Mouse (Mus musculus): ENCODE results near the gene Mgat5b.
A peak's percentile ranks its signal among the peaks of the same experiment; 100 is the strongest.
"Not testable (repeated sequence)": the region's sequence is repeated elsewhere in the genome, so short reads cannot be mapped to it uniquely, and the experiment has no call there.

Gene Mgat5b

DNA sequence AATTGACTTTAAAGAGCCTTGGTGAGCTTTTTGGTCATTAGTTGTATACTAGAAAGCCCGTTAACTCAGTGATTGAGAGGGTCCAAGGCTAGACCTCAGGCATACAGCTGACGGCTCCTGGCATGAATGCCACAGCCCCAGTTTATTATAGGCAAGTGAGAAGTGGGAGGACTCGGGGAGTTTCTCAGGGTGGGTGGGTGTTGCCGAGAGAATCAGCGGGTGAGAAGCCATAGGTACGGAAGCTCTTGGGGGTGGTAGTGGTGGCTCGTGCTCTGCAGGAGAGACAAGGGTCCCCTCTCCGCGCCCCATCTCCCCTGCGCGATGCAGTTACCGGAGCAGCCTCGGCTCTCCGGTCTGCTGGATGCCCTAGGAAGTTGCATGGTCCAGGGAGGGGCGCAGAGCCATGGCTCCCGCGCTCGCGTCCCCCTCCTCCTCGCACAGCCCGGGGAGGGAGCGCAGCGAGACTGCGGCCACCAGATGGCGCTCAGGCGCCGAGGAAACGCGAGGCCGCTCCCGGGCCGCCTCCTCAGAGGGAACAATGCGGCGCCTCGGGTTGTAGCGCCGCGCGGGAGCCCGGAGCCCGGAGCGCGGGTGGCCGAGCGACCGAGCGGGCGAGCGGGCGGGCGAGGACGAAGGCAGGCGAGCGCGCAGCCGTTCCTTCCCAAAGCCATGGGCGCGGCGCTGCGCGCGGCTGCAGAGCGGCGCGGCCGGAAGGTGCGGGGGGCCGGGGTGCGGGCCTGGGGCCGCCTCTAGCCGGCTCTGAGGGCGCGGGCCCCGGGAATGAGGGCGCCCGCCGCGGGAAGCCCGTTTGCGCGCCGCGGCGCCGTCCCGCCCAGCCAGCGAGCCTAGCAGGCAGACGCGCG lies at the start of gene Mgat5b:
Mgat5b (plus strand) TSS at position 541 of the 863 bp plus-strand sequence.
- peak; percentile 25 for DNase-seq (ENCODE audit: low spot score)

GRCm38 (mm10) chr11:116869223-116869622 lies 49.4 kb upstream of the Mgat5b start:
- no peak for DNase-seq (ENCODE audit: low spot score)

DNA sequence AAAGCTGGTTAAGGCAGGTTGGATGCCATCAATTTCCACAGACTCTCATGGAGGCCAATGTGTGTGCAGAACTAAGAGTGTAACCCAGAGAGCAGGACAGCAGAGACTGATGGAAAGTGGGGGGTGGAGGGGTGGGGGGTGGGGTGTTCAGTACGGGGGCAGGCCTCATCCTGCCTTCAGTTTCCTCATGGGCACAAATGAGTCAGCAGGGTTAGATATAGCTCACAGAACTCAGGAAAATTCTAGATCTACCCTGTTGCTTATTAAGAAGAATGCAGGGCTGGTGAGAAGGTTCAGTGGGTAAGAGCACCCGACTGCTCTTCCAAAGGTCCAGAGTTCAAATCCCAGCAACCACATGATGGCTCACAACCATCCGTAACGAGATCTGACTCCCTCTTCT lies 49.0 kb upstream of the Mgat5b start:
- no peak for DNase-seq (ENCODE audit: low spot score)

- DNase-seq (ENCODE audit: low spot score), result no peak
Observed at GRCm38 (mm10) chr11:116871538-116871937, 47.1 kb upstream of the Mgat5b start.

- DNase-seq (ENCODE audit: low spot score), result no peak
Observed at GRCm38 (mm10) chr11:116873987-116874386, 44.7 kb upstream of the Mgat5b start.

DNA sequence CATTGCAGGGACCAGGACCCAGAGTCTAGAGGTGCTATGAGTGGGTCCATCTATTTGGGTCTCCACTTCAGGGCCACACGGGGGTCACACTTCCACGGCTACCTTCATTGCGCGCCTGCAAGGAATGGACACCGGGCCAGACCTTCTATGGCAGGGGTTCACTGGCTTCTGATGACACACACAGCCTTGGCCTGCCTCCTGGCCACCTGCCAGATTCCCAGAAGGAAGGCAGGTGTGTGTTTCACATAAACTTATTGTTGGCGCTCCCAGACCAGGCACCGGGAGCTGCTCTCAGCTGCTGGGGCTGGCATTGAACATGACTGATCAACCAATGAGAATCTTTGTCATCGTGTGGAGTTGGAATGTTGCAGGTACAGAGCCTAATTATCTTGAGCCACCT lies 40.2 kb upstream of the Mgat5b start:
- no peak for DNase-seq (ENCODE audit: low spot score)

DNA sequence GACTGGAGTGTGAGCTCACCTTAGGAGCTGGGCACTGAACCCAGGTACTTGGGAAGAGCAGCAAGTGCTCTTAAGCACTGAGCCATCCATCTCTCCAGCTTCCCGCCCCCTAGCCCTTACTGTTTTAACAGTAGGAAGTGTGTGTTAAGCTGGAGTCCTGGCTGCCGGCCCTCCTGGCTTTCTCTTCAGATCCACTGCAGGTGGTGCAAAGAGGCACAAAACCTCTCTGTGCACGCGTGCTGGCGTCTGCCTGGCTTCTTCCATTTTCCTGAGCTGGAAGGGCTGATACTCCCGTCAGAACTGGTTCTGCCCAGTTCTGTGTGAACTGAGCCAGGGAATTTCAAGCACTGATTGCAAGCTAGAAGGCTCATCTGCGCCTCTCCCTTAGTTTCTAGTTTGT lies 37.8 kb upstream of the Mgat5b start:
- no peak for DNase-seq (ENCODE audit: low spot score)

DNA sequence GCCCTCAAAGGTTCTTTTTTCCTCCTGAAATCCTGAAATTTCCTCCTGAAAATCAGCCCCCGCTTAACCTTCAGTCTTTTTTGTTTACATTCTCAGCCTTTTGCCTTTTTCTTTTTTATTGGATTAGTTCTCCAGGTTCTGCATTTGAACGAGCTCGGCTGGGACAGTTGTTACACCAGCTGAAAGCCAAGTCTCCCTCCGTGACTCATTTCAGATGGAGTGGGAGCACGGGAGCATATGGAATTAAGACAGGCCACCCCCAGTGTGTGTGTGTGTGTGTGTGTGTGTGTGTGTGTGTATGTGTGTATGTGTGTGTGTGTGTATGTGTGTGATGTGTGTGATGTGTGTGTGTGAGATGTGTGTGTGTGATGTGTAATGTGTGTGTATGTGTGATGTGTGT lies 37.2 kb upstream of the Mgat5b start:
- no peak for DNase-seq (ENCODE audit: low spot score)

DNA sequence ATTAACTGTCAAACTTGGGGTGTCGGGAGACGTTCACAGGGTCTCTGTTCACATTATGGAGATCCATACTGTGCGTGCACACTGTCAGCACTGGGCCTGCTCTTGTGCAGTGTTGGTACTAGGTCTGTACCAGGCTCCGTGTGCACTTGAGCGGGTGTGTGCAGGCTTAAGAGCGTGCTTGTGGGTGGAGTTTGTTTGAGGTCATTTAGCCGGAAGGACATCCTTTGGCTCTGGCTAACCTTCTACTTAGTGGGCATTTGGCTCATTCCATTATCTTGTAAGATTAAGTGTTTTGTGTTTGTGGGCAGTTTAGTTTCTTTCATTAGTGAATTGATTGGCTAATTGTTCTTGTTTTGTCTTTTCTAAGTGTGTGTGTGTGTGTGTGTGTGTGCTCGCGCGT lies 36.2 kb upstream of the Mgat5b start:
- DNase-seq (ENCODE audit: low spot score), result no peak

GRCm38 (mm10) chr11:116884061-116884460 lies 34.6 kb upstream of the Mgat5b start:
- no peak for DNase-seq (ENCODE audit: low spot score)

DNA sequence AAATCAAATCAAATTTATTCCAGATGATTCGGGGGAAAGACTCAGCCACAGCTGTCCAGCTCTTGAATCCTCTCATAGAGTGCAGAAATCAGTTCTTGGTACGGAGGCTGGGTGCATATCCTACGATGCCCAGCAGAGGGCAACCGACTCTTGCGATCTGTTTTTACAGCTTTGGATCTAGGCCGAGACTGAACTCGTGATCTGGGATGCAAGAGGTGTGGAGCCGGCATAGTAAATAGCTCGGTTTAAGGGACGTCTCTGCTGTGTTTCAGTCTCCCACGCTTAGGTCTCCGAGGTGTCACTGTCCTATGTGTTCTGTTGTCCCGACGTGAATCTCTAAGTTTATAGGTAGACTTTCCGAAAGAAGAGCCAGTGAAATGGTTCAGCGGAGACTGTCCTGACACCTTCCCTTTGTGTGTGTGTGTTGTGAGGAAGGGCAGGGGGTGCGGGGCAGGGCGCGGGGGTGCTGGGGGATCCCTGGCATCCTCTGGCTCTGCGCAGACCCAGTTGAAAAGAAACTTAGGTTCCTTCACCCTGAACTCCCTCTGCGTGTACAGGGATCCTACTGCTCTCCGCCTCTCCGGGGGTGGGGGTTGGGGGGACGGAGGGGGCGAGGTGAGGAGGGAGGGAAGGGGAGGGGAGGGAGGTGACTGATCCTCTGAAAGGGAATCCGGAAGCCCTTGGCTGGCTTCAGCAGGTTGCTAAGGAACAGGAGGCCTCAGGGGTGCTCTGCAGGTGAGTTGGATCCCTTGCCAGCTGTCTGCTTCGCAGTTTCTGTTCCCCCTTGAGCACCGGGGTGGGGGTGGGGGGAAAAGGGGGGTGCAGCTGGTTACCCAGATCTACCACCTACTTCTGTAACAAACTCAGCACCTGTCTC lies 33.1 kb upstream of the Mgat5b start:
- DNase-seq (ENCODE audit: low spot score), result peak; percentile 58

DNA sequence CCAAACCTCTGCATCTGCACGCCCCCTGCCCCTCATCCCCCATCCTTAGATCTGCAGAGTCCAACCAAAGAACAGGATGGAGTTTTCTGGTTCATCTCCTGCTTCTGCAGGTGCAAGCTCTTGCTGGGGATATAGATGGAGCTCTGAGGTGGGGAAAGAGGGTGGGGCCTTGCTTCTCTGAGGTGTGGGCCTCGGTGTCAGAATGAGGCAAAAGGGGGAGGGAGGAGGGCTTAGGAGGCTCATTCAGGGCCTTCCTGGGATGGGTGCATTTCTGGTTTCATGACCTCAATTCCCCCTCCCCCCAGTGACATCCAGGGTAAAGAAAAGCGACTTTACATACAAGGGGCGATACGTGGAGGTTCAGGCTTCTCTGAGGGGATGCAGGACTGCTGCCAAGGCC lies 31.5 kb upstream of the Mgat5b start:
- no peak for DNase-seq (ENCODE audit: low spot score)

- DNase-seq (ENCODE audit: low spot score), result no peak
Observed at GRCm38 (mm10) chr11:116893532-116894442, 24.9 kb upstream of the Mgat5b start.

- no peak for DNase-seq (ENCODE audit: low spot score)
Observed at GRCm38 (mm10) chr11:116895402-116895801, 23.3 kb upstream of the Mgat5b start.

- no peak for DNase-seq (ENCODE audit: low spot score)
Observed at GRCm38 (mm10) chr11:116899247-116899646, 19.4 kb upstream of the Mgat5b start.

GRCm38 (mm10) chr11:116902588-116902987 lies 16.1 kb upstream of the Mgat5b start:
- DNase-seq (ENCODE audit: low spot score), result not testable (repeated sequence)

DNA sequence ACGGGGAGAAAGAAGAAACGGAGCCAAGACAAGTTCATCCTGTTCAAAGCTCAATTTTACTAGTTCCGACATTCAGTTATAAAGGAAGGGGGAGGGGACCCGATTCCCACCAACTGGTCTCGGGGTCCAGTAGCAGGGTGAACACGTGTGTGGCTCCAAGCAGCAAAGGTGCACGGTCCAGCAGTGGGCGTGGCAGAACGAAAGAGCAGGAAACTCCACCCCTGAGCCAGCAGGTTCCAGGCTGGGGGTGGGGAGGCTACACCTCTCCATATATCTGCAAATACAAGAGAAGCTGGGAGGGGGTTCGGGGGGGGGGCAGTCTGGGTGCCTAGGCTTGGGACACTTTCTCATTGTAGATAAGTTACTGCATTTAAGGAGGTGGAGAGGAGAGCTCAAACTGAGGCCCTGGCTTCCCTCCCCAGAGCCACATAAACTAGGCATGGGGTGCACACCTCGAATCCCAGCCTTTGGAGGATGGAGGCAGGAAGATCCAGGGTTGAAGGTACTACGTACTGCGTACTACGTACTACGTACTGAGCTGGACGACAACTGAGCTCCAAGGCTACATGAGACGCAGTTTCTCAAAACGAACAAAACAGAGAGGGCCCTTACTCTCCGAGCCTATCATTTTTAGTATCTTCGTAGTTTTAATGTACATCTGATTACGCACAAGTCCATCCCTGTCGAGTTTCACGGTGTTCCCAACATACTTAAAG lies 12.8 kb upstream of the Mgat5b start:
- DNase-seq (ENCODE audit: low spot score), result no peak

DNA sequence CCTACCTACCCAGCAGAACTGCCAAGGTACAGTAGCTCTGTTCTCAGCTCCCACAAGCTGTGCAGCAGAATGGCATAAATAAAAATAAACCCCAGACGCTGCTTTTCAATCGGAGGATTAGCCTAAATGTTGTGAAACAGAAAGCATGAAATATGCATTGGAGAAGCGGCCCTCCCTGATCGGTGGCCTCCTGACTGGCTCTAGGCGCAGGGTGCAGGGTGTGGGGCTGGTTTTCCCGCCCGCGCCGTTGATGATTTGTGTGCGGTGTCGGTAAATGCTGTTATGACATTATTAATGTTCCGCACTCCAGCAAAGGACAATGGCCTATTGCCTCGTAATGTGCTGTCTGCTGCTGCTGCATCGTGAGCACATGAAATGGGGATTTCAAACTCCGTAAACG lies 5.1 kb upstream of the Mgat5b start:
- DNase-seq (ENCODE audit: low spot score), result no peak

DNA sequence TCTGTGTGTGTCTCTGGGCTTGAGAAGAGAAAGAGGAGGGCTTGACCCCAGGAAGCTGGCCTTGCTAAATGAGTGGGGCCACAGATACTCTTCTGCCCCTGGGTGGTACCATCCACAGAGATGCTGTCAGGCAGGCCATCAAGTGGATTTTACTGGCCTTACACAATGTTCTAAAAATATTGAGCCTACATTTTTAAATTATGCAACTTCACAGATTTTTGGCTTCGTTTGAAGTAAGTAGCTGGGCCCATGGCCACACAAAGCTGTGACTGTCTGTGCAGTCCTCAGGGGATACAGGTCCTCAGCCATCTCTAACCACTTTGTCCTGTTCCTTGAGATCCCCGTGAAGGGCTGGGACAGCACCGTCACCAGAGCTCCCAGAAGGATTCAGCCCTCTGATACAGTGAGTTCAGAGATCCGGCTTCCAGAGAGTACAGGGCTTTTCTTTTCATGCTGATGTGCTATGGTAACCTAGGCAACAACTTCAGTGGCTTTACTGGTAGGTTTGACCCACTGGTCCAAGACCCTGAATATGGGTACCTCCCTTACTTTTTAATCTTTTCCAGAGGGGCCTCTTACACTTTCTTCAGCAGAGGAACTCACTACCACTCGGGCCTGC lies 4.3 kb upstream of the Mgat5b start:
- no peak for DNase-seq (ENCODE audit: low spot score)

DNA sequence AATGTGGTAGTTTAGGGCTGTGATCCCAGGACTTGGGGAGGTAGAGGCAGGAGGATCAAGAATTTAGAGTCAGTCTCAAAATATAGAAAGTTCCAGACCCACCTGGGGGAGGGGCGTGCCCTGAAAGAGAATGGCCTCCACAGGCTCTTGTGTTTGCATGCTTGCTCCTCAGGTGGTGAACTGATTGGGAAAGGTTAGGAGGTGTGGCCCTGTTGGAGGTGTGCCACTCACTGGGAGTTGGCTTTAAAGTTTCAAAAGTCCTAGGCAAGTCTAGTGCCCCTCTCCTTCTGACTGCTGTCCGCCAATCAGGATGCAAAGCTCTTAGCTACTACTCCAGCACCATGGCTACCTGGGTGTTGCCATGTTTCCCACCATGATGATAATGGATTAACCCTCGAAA lies 3.4 kb upstream of the Mgat5b start:
- no peak for DNase-seq (ENCODE audit: low spot score)

DNA sequence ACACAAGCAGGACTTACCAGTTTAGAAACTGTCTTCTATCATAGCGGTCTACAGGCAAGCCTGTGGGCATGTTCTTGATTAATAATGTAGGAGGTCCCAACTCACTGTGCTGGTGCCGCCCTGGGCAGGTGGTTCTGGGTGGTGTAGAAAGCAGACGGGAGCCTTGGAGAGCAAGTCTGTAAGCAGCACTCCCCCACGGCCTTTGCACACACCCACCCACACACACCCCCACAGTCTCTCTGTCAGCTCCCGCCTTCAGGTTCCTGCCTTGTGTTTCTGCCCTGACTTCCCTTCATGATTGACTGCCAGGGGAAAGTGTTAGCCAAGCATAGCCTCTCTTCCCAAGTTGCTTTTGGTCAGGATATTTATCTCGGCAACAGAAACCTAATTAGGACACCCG lies 1.3 kb upstream of the Mgat5b start:
- DNase-seq (ENCODE audit: low spot score), result no peak

Data from c-Kit-positive CD71-positive TER-119-positive erythroid progenitor cells, embryonic 14.5 days (primary cell).